Mouse (Mus musculus) hindbrain, embryonic 13.5 days (tissue): ENCODE data around the gene Gstz1. TPM values are rescaled to one million over a fixed set of nuclear protein-coding genes. Genes with fewer than 3 reads are reported as not detected.
"Not testable (repeated sequence)": the region's sequence is repeated elsewhere in the genome, so short reads cannot be mapped to it uniquely, and the experiment has no call there.

Source experiments
- ATAC-seq: fragments of 200-750 bp; cut with Nextera tagmentation; 2 replicates; pipeline ENCODE4 v1.8.0; 2017; ENCODE audit warnings: moderate TSS enrichment; ENCODE audit not compliant: low FRiP score
- H3K27ac ChIP-seq: fragments of 300-500 bp; sonication (generic); 2 replicates; pipeline ENCODE4 v1.5.1; 2015; ENCODE audit warnings: inconsistent platforms, mild to moderate bottlenecking, moderate library complexity
- H3K27me3 ChIP-seq: fragments of 300-500 bp; sonication (generic); 2 replicates; pipeline ENCODE4 v1.6.1; 2015; ENCODE audit warnings: mild to moderate bottlenecking, inconsistent platforms
- H3K36me3 ChIP-seq: fragments of 300-500 bp; sonication (generic); 2 replicates; pipeline ENCODE4 v1.6.1; 2015; ENCODE audit warnings: mild to moderate bottlenecking, inconsistent platforms
- H3K4me1 ChIP-seq: fragments of 300-500 bp; sonication (generic); replicated peaks from 2 replicates; pipeline ENCODE4 v1.6.1; 2015; ENCODE audit warnings: inconsistent platforms
- H3K4me2 ChIP-seq: fragments of 300-500 bp; sonication (generic); 2 replicates; pipeline ENCODE4 v1.6.1; 2015; ENCODE audit warnings: inconsistent platforms, mild to moderate bottlenecking, moderate library complexity
- H3K4me3 ChIP-seq: fragments of 300-500 bp; sonication (generic); 2 replicates; pipeline ENCODE4 v1.5.1; 2015; ENCODE audit warnings: mild to moderate bottlenecking, inconsistent platforms
- H3K9ac ChIP-seq: fragments of 300-500 bp; sonication (generic); 2 replicates; pipeline ENCODE4 v1.6.1; 2015; ENCODE audit warnings: mild to moderate bottlenecking, inconsistent platforms
- H3K9me3 ChIP-seq: fragments of 300-500 bp; sonication (generic); 2 replicates; pipeline ENCODE4 v1.6.1; 2016; ENCODE audit warnings: inconsistent platforms
- WGBS: fragments of 180-500 bp; shearing (Covaris S2); methylation state at CpG from one replicate; pipeline ENCODE4 v1.1.7; 2015; 5-methylcytosine and 5-hydroxymethylcytosine counted together
- polyA plus RNA-seq: library from polyadenylated mRNA; unstranded; fragments of >200 nt; fragmentation: Nextera tagmentation; extraction: Ambion mirVana; gene quantifications from 2 replicates; pipeline ENCODE4 v1.2.1, GENCODE M21; 2015

Gstz1 gene
- polyA plus RNA-seq, 1 experiment from 2014 or later, result 29.6 TPM

DNA sequence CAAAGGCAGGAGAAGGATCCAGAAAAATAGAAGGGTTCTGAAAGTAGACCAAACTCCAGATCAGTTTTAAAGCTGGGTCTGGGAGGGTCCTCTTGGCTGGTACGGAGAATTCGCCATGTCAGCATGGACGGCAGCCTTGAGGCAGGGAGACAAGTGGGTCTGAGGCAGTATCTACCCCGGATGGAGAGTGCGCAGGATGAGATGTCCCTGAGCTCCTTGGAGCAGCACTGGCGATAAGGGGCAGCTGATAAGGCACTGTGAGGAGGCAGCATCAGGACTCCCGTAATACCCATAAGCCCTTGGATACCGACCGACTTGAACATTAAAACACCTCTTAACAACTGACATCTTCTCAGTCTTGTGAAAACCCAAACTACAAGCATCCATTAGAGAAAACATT is 14.2 kb upstream of the Gstz1 start:
- WGBS, result 94% methylated on average over 9 of the region's 9 CpGs
- Histone ChIP-seq H3K27me3 (no peaks in the 10 kb centered on the region), H3K9ac (no peak overlapping the region), H3K4me3 (no peak overlapping the region), H3K27ac (no peak overlapping the region), H3K4me1 (peaks cover 8% of the 10 kb centered on the region), H3K36me3 (peaks cover 57% of the 10 kb centered on the region), H3K4me2 (no peak overlapping the region), H3K9me3 (no peaks in the 10 kb centered on the region)
- no peak for ATAC-seq

DNA sequence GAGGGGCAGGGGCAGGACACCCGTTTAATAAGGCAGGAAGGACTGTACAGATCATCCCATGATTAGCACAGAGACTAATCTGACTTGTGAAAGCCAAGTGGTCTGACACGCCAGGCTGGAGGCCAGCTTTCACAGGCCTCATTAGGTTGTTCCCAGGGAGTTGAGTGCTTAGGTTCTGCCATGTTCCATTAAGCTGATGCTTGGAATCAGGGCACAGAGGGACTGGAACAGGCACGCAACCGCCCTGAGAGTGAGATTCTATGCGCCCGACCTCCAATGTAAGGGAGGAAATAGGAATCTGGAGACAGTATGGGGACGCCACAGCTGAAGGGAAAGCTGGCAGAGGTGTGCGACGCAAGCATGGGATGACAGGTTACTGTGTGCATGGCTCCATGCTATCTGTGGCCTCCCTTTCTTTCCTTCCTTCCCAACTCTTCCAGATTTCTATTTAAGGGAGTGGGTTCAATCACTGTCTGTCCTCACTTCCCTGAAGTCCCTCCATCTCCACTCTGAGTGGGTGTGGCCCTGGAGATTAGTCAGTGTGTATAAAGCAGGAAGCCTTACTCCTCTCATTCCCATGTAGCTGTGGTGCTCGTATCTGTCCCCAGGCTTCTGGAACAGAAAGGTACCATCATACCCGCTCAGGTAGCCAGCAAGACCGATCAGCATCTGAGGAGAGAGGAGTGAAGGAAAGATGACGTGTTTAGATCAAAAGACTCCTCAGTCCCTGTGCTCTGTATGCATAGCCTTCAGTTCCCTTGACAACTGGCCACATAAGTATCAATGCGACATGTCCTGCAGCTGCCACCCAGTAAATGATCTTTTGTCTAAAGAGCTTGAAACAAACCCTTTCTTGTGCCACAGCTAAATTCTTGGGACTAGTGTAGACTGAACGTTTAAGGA is 9.3 kb upstream of the Gstz1 start:
- Histone ChIP-seq H3K36me3 (peaks cover 27% of the 10 kb centered on the region), H3K4me1 (peaks cover 12% of the 10 kb centered on the region), H3K4me2 (no peak overlapping the region), H3K9me3 (no peaks in the 10 kb centered on the region), H3K4me3 (no peak overlapping the region), H3K27me3 (no peaks in the 10 kb centered on the region), H3K27ac (peak overlapping the region; percentile 78), H3K9ac (no peak overlapping the region)
- peak; percentile 69; the same call in 1 of the 2 replicates for ATAC-seq
- 55% methylated on average over 15 of the region's 15 CpGs for WGBS

DNA sequence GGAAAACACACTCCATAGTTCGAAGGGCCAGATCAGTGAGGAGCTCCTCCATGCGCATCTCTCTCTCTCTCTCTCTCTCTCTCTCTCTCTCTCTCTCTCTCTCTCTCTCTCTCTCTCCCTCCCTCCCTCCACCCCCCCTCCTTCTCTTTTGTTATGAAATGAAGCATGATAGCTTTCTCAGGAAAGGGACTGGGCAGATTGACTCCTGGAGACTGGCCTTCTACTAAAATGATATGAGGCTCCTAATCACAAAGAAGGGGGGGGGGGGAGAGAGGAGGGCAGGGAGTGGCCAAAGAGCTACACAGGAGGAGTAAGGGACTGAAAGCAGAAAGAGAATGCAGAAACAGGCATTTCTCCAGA is 8.6 kb upstream of the Gstz1 start:
- peaks cover 25% of the 10 kb centered on the region for H3K36me3 ChIP-seq
- peak; percentile 36; the same call in 1 of the 2 replicates for ATAC-seq
- H3K27ac ChIP-seq, result peak overlapping the region; percentile 78
- no peaks in the 10 kb centered on the region for H3K27me3 ChIP-seq
- H3K4me3 ChIP-seq, result no peak overlapping the region
- H3K9ac ChIP-seq, result no peak overlapping the region
- H3K4me2 ChIP-seq, result no peak overlapping the region
- no peaks in the 10 kb centered on the region for H3K9me3 ChIP-seq
- WGBS, result 20% methylated on average over 2 of the region's 2 CpGs
- H3K4me1 ChIP-seq, result peaks cover 12% of the 10 kb centered on the region

DNA sequence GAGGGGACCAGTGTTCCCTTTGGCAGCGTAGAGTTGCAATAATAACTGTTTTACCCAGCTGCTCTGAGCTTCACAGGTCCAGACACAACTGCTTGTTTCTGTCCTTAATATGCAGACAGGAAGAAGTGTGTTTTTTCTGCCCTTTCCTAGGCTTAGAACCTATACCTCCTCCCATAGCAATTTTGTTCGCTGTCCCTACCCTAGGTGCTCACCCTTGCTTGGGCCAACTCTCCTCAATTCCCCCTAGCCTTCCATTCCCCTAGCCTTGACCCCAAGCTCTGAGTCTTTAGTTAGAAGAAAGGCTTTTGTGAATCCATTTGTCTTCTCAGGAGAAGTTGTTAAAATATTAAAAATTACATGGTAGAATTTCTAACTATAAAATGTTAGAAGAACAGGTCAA is 8.2 kb upstream of the Gstz1 start:
- Histone ChIP-seq H3K4me2 (no peak overlapping the region), H3K36me3 (peaks cover 21% of the 10 kb centered on the region), H3K4me3 (no peak overlapping the region), H3K4me1 (peaks cover 12% of the 10 kb centered on the region), H3K9ac (no peak overlapping the region), H3K27ac (peak overlapping the region; percentile 71), H3K27me3 (no peaks in the 10 kb centered on the region), H3K9me3 (no peaks in the 10 kb centered on the region)
- ATAC-seq, result no peak
- WGBS, result 48% methylated on average over 2 of the region's 2 CpGs

DNA sequence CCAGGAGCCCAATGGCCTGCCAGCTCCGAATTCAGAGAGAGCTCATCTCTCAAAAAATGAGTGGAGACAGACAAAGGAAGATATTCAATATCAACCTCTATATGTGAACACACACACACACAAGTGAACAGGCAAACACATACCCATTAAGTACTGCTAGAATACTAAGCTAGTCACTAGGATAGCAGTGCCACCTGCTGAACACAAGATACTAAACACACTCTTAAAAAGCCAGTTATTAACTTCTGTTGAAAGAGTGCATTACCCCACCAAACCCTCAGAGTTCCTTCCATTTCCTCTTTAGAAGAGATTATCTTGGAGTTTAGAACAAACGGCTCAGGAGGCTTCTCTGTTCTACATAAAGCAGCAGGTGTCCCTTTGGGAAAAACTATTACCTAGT is 4.8 kb upstream of the Gstz1 start:
- Histone ChIP-seq H3K4me3 (no peak overlapping the region), H3K36me3 (0 out of 2 replicates have a peak, but pooled peaks cover 3% of the 10 kb centered on the region), H3K4me2 (no peak overlapping the region), H3K9me3 (no peaks in the 10 kb centered on the region), H3K27me3 (no peaks in the 10 kb centered on the region), H3K27ac (no peak overlapping the region), H3K4me1 (peaks cover 25% of the 10 kb centered on the region), H3K9ac (no peak overlapping the region)
- no peak for ATAC-seq
- 87% methylated on average over 2 of the region's 2 CpGs for WGBS

DNA sequence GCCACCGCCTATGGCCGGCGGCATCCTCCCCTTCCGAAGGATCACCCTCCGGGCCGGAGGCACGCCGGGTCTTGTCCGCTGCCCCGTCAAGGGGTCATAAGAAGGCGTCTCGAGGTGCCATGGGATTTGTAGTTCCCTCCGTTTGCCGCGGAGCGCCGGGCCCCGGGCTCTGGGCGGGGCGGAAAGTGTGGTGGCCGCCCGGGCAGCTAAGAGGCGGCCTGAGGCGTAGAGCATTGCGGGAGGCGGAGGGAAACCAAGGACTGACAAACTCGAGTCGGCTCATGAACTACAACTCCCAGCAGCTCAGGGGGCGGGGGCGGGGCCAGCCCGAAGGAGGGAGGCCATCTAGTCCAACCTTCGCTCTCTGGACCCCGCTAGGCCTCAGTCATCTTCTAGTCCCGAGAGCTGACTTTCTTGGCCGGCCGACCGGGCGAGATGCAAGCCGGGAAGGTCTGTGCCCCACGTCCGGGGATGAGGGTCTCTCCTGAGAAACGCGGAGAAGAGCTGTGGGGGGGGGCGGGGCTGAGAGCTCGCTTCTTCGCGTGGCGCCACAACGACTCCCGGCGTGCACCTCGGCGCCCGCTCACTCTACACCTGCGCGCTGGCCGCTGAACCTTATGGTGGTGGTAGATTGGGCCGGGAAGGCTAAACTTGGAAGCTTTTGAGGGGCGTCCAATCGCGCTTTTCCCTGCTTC is 577 bp downstream of the Gstz1 start, which contains the start of gene Pomt2:
TSS of gene Pomt2 (minus strand) at position 574 of the 695 bp plus-strand sequence.
- Histone ChIP-seq H3K4me2 (peak within 1 kb of the TSS; percentile 74), H3K36me3 (peaks cover 8% of the 10 kb centered on the region), H3K4me1 (peaks cover 22% of the 10 kb centered on the region), H3K27me3 (no peaks in the 10 kb centered on the region), H3K27ac (peak within 1 kb of the TSS; percentile 97), H3K4me3 (peak within 1 kb of the TSS; percentile 92), H3K9me3 (no peaks in the 10 kb centered on the region), H3K9ac (peak within 1 kb of the TSS; percentile 81)
- peak; percentile 97 for ATAC-seq
- under 1% methylated on average over 60 of the region's 61 CpGs for WGBS

DNA sequence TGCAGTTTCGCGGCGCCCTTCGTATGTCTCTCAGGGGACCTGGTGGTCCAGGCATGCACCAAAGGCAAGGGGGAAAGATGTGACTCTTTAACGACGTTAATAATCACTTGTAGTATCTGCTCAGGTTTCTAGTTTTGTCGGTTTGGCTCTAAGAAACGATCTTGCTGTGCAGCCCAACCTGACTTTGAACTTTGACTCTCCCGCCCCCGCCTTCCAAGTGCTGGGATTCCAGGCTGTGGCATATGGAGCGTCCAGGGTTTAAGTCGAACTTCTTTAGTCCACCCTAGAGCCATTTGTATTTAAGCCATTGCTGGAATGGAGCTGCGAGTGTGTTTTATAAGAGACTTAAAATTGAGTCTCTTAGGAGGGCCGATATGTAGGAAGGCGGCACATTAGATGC is 1.2 kb downstream of the Gstz1 start:
- Histone ChIP-seq H3K4me3 (peak overlapping the region; percentile 92), H3K4me2 (peak overlapping the region; percentile 74), H3K9me3 (no peaks in the 10 kb centered on the region), H3K9ac (peak overlapping the region; percentile 81), H3K4me1 (peaks cover 22% of the 10 kb centered on the region), H3K27me3 (no peaks in the 10 kb centered on the region), H3K27ac (peak overlapping the region; percentile 97), H3K36me3 (peaks cover 8% of the 10 kb centered on the region)
- no peak for ATAC-seq
- WGBS, result 17% methylated on average over 15 of the region's 15 CpGs

DNA sequence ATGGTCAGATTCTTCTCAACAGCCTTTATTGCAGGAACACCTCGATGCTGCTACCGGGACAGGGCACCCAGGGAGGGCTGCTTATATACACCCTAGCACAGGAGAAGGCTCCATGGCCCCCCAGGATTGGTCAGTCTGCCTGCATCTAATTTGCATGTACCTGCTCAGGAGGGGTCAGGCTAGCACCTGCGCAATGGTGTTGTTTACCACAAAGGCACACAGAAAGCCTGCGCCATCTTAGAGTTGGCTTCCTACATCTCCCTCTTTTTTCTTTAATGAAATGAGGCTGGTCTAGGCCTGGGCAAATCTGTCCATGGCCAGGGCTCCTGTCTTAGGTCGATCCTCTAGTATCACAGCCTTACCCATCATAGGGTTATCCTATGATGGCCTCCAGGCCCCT is 2.5 kb downstream of the Gstz1 start:
- no peak overlapping the region for H3K27ac ChIP-seq
- H3K27me3 ChIP-seq, result no peaks in the 10 kb centered on the region
- peaks cover 8% of the 10 kb centered on the region for H3K36me3 ChIP-seq
- no peak overlapping the region for H3K4me3 ChIP-seq
- peaks cover 22% of the 10 kb centered on the region for H3K4me1 ChIP-seq
- WGBS, result 96% methylated on average over 5 of the region's 5 CpGs
- no peaks in the 10 kb centered on the region for H3K9me3 ChIP-seq
- H3K9ac ChIP-seq, result no peak overlapping the region
- H3K4me2 ChIP-seq, result no peak overlapping the region
- ATAC-seq, result no peak

DNA sequence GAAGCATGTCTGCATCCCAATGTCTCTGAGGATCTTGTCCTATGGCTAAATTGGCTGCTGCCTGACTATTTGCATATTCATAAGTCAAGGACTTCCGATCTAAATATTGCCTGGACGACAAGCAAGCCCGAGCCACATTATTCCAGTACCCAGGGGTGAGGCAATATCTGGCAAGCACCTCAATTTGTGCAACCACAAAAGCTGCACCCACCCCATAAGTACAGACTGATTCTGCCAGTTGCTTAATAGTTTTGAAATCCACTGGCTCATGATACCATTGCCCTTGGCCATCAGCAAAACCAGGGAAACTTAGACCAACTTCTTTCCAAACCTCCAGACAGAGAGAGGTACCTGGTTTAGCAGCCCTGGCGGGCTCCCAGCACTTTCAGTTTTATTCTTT is 7.5 kb downstream of the Gstz1 start:
- not testable (repeated sequence) for H3K4me1 ChIP-seq, H3K4me2 ChIP-seq, H3K4me3 ChIP-seq, H3K27ac ChIP-seq, ATAC-seq, H3K9me3 ChIP-seq, H3K9ac ChIP-seq, H3K27me3 ChIP-seq, H3K36me3 ChIP-seq
- 89% methylated on average over 4 of the region's 4 CpGs for WGBS

DNA sequence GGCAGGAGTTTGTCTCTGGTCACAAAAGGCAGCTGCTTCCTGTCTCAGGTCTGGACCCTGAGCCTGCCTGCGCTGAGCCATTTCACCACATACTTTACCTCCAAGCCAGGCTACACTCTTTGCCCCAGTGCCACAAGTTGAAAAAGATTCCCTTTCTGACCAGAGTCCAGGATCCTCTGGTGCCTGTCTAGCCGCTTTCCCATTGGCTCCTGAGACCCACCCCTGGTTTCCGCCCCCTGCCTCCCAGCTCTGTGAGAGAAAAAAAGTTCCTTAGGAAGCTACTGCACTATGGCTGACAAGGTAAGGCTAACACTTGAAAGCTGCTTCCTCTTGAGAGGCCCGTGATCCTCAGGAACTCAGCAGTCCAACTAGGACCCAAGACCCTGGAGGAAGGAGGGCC is 10.4 kb downstream of the Gstz1 start:
- peaks cover 11% of the 10 kb centered on the region; the same call in 1 of the 2 replicates for H3K36me3 ChIP-seq
- H3K4me1 ChIP-seq, result no peaks in the 10 kb centered on the region; the same call in 1 of the 2 replicates
- no peak overlapping the region for H3K27ac ChIP-seq
- no peak for ATAC-seq
- H3K9me3 ChIP-seq, result no peaks in the 10 kb centered on the region
- no peak overlapping the region for H3K9ac ChIP-seq
- no peak overlapping the region for H3K4me2 ChIP-seq
- 55% methylated on average over 4 of the region's 4 CpGs for WGBS
- H3K27me3 ChIP-seq, result no peaks in the 10 kb centered on the region
- no peak overlapping the region for H3K4me3 ChIP-seq

DNA sequence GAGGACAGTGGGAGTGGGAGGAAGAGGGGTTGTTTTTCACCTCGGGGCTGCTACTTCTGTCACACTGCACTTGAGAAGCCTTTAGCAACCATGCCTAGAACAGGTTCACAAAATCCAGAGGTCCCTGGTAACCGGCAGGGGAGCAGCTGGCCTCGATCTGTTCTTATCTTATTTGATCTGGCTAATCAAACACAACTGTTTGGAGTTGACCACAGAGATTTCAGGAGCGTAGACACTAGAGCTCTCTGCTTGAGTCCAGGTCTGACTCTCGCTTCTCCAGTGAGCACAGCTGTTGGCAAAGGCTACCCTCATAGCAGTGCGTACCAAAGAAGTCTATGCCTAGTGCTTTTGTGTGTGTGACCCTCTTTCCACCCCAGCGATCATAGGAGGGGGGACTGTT is 11.1 kb downstream of the Gstz1 start:
- Histone ChIP-seq H3K4me1 (no peaks in the 10 kb centered on the region; the same call in 1 of the 2 replicates), H3K9me3 (no peaks in the 10 kb centered on the region), H3K27ac (no peak overlapping the region), H3K9ac (no peak overlapping the region), H3K4me2 (no peak overlapping the region), H3K36me3 (peaks cover 16% of the 10 kb centered on the region; the same call in 1 of the 2 replicates), H3K4me3 (no peak overlapping the region), H3K27me3 (no peaks in the 10 kb centered on the region)
- no peak for ATAC-seq
- WGBS, result 79% methylated on average over 7 of the region's 7 CpGs

DNA sequence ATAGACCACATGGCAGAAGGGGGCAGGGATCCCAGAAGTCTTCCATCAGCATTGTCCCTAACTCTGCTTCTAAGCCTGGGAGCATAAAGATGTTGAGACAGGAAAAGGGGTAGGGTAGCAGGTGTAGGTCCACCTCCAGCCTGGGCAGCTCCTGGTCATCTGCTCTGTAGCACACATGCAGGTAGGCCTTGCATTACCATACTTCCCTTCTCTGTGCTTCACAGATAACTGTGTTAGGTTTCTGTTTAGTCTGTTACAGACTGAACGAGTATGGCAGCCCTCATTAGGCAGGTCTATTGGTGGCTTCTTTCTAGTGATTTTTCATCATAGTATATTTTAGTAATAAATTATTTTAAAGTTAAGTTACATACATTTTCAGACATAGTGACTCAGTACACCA is 13.3 kb downstream of the Gstz1 start:
- ATAC-seq, result no peak
- Histone ChIP-seq H3K9me3 (no peaks in the 10 kb centered on the region), H3K27me3 (no peaks in the 10 kb centered on the region), H3K36me3 (peaks cover 33% of the 10 kb centered on the region), H3K4me3 (no peak overlapping the region), H3K4me1 (no peaks in the 10 kb centered on the region; the same call in 1 of the 2 replicates), H3K4me2 (no peak overlapping the region), H3K9ac (no peak overlapping the region), H3K27ac (no peak overlapping the region)
- 91% methylated on average over 1 of the region's 1 CpGs for WGBS
